Mouse (Mus musculus): Measurements from ENCODE around the gene Hip1.
"Not testable (repeated sequence)": the region's sequence is repeated elsewhere in the genome, so short reads cannot be mapped to it uniquely, and the experiment has no call there.

Gene Hip1

DNA sequence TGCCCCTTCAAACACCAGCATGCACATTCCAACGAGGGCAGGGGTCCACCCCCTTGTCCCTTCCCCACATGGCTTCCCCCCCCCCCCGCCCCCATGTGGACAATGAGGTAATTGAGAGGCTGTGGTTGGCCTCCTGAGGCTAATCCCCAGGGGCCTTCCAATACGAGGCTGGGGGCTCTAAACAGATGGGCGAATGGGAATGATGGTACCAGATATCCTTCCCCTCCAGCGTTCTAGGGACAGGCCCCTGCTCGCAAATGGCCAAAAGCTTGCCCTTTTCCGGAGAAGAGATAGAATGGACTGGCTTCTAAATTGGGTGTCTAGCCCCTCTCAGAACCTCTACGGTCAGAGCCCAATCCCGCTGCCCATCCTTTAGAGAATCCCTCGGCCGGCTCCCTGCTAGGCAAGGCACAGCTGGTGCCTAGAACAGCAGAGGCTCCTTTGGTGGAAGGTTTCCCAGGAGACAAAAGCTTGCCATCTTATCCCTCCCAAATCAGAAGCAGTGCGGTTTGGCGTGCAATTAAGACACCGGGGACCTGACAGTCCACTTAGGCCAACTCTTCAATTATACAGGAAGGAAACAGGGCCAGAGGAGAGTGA lies 55.1 kb downstream of the Hip1 start:
- DNase-seq: no peak

DNA sequence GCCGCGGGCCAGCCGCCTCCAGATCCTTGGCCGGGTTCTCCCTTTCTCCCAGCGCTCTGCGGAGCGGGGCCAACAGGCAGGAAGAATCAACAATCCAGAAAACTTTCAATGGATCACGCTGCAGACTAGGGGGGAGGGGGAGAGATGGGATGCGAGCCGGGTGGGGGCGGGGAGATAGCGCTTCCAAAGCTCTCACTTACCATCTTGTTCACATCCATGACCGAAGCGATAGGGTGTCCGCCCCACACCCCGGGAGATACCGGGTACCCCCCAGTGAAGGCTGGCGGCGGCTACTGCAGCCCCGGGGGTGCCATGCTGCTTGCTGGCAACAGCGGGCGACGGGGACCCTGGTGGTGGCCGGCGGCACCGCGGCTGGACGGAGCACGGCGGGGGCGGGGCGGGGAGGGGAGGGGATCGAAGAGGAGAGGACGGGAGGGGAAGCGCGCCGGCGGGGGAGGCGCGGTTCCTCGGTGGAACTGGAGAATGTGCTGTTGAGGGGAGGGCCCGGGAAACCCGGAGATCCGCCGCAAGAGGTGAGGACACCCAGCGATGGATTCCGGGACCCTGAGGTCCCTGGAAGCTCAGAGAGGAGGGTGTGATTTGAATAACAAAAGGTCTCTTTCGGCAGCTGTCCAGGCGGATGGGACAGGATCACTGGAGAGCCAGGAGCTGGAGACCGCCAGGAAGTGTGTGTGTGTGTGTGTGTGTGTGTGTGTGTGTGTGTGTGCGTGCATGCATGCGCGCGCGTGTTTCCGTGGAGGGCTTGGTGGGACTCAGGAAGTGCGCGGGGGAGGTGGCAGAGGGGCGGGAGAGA lies 55.8 kb downstream of the Hip1 start:
- peak; percentile 64 to 77 for DNase-seq

DNA sequence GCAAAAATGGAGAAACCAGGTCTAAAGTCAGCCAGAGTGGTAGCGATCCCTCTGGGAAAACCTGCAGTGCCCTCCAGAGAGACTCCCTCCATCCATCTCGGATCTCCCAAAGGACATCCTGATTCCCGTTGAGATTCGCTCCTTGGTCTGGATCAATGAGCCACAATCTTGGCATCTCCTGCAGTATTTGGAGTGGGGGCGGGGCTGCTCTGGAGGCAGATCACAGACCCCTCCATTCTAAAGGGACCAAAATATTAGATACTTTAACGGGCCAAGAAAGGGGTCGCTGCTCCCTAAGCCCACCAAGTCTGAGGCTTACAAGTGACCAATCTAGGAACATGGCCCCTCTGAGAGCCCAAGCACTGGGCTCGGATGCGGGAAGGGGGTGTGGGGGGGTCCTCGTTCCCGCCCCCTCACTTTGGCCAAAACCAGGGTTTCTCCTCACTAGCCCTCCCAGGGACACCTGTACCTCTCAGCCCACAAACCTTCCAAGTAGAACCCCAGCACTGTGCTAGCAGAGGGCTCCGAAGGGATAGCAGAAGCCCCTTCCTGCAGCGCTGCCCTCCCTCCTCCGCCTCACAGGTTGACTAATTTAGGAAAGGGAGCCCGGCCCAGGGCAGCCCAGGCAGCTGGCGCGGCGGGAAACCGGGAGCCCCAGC lies 56.6 kb downstream of the Hip1 start:
- no peak for DNase-seq

DNA sequence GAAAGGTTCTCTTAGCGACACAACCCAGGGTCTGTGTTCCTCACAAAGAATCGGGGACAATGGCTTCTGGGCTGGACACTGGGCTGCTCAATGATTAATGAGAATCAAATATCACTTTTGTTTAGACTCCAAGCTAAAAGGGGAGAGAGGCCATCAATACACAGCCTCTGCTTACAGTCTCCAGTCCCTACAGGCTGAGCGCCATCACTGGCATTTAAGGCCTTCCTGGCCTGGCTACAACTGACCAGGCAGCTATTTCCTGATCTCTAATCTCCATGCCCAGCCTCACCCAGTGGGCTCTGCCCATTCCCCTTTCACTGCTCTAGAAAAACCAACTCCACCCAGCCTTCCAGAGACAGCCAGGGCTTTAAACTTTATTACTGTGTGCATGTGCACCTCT lies 59.6 kb downstream of the Hip1 start:
- no peak for DNase-seq

DNA sequence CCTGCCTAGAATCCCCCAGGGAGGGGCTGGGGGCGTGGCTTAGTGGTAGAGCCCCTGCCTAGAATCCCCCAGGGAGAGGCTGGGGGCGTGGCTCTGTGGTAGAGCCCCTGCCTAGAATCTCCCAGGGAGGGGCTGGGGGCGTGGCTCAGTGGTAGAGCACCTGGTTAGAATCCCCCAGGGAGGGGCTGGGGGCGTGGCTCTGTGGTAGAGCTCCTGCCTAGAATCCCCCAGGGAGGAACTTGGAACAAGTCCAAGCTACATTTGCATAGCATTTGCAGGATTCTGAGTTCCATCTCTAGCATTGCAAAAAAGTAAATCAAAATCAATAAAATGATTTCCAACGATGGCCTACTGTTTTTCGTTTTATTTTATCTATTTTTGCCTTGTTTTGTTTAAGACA lies 61.1 kb downstream of the Hip1 start:
- DNase-seq: peak in 1 of 2 experiments; percentile 11

GRCm38 (mm10) chr5:135478877-135479600 lies 65.9 kb downstream of the Hip1 start:
- peak; percentile 46 to 64 for DNase-seq

DNA sequence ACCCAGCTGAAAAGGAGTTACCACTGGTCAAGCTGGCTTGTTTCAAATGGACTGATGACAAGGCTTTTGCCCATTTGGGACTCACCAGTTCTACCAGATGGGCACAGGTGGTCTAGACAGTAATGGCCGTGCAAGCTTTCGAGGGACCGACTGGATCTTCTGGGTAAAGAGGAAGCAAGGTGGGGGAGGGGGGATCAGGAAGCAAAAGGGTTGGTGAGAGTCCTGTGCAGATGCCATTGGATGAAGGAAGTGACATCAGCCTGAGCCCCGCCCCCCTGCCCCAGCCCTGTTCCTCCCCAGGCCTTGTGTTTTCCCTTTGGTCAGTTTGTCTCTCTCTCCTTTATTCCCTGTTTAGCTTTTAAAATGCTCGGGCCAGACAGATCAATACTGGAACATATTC lies 68.7 kb downstream of the Hip1 start:
- DNase-seq: no peak

DNA sequence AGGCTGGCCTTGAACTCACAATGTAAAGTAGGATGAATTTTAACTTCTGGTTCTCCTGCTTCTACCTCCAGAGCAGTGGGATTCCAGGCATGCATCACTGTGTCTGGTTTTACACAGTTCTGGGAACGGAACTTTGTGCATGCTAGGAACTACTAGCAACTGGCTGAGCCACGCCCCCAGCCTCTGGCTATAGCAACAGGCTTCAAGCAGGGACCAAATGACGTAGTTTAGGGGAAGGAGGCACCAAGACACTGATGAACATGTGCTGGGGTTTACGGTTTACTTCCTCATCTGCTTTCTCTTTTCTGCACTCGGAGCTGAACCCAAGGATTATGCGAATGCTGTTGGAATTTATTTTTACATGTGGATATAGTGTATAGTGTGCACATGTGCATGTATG lies 72.5 kb downstream of the Hip1 start:
- DNase-seq: peak in 1 of 2 experiments; percentile 27

DNA sequence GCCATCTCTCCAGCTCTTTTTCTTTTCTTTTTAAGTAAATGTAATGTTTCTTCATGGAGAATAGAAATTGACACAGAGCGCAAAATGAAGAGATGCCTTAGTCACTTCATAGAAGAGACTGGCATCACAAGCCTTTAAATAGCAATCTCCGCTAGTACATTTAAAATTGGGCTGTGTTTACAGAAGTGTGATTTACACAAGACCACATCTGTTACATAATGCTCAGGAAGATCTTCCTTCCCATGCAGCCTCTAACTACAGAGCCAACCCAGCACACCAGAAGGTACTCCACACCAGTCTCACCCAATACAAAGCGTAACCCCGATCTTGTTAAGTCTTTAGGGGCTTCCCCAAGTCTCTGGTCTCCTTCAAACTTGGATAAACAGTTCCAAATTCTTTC lies 73.2 kb downstream of the Hip1 start:
- no peak for DNase-seq

GRCm38 (mm10) chr5:135468280-135468679 lies 76.6 kb downstream of the Hip1 start:
- no peak for DNase-seq

DNA sequence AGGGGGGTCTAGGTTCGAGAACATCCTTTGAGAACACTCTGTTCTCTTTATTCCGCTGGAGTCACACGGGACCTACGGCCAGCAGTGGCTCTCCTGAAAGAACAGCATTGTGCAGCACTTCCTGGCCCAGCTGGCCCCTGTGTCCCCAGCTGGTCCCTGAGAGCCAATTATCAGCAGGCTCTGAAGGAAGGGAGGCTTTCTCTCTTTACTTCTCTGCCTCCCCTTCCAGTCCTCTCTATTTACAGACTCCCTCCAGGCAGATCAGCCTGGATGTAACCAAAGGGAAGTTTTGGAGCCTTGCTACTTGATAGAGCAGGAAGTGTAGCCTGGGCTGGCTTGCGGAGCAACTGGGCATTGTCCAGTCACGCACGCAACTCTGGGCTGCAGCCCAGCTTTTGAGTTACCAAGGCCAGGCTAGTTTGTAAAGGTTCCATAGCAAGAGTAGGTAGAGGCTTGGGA lies 79.1 kb downstream of the Hip1 start:
- no peak for DNase-seq

DNA sequence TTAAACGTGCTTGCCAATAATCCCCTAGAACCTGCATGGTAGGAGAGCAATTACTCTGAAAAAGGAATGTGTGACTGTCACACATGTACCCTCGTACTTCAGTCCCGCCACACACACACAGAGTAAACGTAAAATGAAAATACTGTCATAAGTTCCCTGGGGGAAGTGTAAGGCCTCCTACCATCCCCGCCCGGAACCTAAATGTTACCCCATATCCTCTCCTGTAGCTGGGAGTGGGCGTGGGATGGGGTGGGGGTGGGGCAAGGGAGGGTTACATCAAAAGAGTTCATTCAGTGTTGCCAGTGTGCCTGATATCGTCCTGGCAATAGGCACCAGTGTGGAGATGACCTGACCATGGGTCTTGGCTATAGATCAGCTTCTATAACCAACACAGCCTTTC lies 81.5 kb downstream of the Hip1 start:
- no peak for DNase-seq

DNA sequence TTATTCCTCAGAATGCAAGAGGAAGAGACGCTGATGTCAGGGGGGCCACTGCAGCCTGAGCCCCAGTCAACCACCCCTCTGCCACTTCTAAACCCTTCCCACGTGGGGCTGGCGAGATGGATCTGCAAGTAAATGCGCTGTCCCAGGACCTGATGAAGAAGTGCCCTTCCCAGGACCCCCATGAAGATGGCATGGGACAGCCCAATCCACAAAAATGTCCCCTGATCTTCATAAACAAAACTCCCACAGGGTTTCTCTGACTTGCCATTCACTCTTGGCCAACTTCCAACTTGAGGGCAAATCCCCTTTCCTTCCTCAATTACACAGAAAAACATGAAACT lies 84.1 kb downstream of the Hip1 start:
- no peak for DNase-seq

GRCm38 (mm10) chr5:135460152-135460832 lies 84.6 kb downstream of the Hip1 start:
- peak in 1 of 2 experiments; percentile 16 for DNase-seq

GRCm38 (mm10) chr5:135459486-135459885 lies 85.4 kb downstream of the Hip1 start:
- peak; percentile 15 to 48 for DNase-seq

DNA sequence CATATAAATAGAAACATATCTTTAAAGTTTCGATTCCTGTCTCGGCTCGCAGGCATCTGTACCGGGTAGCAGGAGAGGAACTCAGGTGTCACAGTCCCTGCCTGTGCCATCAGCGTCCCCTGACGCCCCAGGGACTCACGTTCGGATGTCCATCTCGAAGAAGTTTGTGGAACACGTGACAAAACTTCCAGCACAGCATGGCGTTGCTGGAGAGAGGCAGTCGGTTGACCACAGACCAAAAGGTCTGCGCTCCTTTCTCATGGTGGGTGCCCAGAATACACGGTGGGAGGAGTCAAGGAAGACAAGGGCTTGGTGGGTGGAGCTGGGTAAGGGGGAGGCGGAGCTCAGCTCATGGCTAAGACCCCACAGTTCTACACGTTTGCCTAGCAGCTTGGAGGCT lies 87.0 kb downstream of the Hip1 start:
- no peak for DNase-seq

DNA sequence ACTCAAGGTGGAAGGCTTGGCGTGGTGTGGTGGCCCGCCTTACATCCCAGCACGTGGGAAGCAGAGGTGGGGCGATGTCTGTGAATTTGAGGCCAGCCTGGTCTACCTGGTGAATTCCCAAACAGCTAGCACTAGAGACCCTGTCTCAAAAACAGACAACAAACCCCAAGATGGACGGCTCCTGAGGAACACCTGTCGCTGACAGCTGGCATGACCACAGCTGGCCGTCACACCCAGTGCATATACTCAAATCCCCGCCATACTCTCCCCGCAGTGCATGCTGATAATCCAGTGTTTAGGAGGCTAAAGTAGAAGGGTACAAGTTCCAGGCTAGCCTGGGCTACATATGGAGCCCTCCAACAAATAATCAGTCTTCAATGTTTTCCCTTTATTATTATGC lies 88.4 kb downstream of the Hip1 start:
- no peak for DNase-seq

- no peak for DNase-seq
Measured at GRCm38 (mm10) chr5:135454256-135454655, 90.7 kb downstream of the Hip1 start.

GRCm38 (mm10) chr5:135451559-135451958 lies 93.4 kb downstream of the Hip1 start:
- not testable (repeated sequence) for DNase-seq

DNA sequence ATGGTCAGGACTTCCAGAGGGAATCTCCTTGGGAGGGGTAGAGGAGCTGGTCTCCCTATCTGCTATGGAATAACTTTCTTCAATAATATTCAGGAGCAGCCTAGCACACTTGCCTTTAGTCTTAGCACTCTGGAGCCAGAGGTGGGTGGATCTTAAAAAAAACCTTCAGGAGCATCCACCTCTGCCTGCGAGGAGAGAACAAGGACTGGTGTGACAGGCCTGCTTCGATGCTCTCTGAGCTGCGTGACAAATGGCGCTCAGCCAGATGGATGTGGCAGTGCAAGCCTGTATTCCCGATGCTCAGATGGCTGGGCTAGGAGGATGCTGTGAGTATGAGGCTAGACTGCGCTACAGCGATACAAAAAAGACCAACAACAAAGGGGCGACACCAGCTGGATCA lies 93.8 kb downstream of the Hip1 start:
- DNase-seq: no peak

DNA sequence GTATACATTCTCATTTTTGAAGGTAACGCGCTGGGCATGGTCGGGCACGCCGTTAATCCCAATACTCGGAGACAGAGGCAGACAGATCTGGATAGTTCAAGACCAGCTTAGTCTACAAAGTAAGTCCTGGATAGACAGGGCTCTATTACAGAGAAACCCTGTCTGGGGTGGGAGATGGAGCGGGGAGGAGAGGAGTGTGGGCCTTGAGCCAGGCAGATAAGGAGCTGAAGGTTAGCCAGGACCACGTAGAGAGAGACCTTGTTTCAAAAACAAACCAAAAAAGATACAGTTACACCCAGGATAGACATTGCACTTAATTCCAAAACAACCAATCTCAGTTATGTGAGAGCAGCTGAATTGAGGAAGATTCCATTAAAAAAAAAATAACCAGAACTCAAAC lies 99.2 kb downstream of the Hip1 start:
- no peak for DNase-seq

GRCm38 (mm10) chr5:135442430-135442829 lies 102.5 kb downstream of the Hip1 start:
- DNase-seq: no peak

DNA sequence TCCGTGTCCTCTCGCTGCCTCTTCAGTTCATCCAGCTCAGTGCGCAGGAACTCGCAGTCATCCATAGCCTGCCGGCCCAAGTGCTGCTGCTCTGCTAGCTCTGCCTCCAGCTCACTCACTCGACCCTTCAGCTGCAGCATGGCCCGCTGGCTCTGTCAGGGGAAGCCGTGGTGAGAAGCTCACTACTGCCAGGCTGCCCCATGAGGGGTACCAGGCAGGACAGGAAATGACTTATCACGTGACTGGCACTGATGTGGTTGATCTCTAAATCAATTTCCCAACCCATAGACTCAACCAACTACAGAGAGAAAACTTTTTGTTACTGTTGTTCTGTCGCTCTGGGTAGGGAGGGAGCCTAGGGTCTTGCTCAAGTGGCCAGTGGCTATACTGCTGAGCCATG lies 109.9 kb downstream of the Hip1 start:
- peak; percentile 15 to 33 for DNase-seq

All from spleen, adult 18-20 months (tissue).